Mouse (Mus musculus) adrenal gland, postnatal 10 days (tissue): ENCODE measurements at regions not wholly inside any gene's neighbourhood (a gene's known extent, or its start where the extent isn't known, plus 50 kb on each side); places are given as distances from the start of the nearest gene placed in this dataset. TPM values are rescaled to one million over a fixed set of nuclear protein-coding genes. Genes with fewer than 3 reads are reported as not detected.

Experiments used
- DNase-seq: peaks from one replicate; pipeline ENCODE4 v3.0.0; 2021; ENCODE audit warnings: mixed read lengths
- microRNA-seq: library from miRNA; unstranded; fragments of <30 nt; microRNA quantifications from one replicate; pipeline ENCODE4 v1.2.0, GENCODE M21; 2021

- DNase-seq, result no peak
Observed at GRCm38 (mm10) chr8:44094818-44095217, 385.0 kb upstream of the Adam34 start.

GRCm38 (mm10) chr8:44093491-44093890 lies 383.6 kb upstream of the Adam34 start:
- no peak for DNase-seq

- no peak for DNase-seq
Observed at GRCm38 (mm10) chr8:44082057-44082456, 372.2 kb upstream of the Adam34 start.

- DNase-seq, result no peak
Observed at GRCm38 (mm10) chr8:44058846-44059245, 349.0 kb upstream of the Adam34 start.

- no peak for DNase-seq
Observed at GRCm38 (mm10) chr8:44042572-44043355, 332.9 kb upstream of the Adam34 start.

- no peak for DNase-seq
Observed at GRCm38 (mm10) chr8:44034211-44034610, 324.4 kb upstream of the Adam34 start.

- no peak for DNase-seq
Observed at GRCm38 (mm10) chr8:44031376-44031775, 321.5 kb upstream of the Adam34 start.

GRCm38 (mm10) chr8:44030972-44031371 lies 321.1 kb upstream of the Adam34 start:
- no peak for DNase-seq

GRCm38 (mm10) chr8:44027738-44028137 lies 317.9 kb upstream of the Adam34 start:
- DNase-seq, result no peak

GRCm38 (mm10) chr8:44025926-44026325 lies 316.1 kb upstream of the Adam34 start:
- DNase-seq, result peak; percentile 69

GRCm38 (mm10) chr8:44024028-44024427 lies 314.2 kb upstream of the Adam34 start:
- DNase-seq, result no peak

Small RNAs in the stretch of these regions (microRNA-seq; reads per million reads assigned to microRNA genes)
- not detected for gene Gm24591
